Mouse (Mus musculus) B cell, adult 62 days (primary cell): ENCODE measurements around the gene Hunk. TPM values are rescaled to one million over a fixed set of nuclear protein-coding genes. Genes with fewer than 3 reads are reported as not detected.

Experiments
- total RNA-seq: library from RNA; stranded (reverse); gene quantifications from 4 replicates; pipeline ENCODE4 v1.2.4, GENCODE M21; 2023

The Hunk gene
- total RNA-seq: not detected in 4 replicates

DNA sequence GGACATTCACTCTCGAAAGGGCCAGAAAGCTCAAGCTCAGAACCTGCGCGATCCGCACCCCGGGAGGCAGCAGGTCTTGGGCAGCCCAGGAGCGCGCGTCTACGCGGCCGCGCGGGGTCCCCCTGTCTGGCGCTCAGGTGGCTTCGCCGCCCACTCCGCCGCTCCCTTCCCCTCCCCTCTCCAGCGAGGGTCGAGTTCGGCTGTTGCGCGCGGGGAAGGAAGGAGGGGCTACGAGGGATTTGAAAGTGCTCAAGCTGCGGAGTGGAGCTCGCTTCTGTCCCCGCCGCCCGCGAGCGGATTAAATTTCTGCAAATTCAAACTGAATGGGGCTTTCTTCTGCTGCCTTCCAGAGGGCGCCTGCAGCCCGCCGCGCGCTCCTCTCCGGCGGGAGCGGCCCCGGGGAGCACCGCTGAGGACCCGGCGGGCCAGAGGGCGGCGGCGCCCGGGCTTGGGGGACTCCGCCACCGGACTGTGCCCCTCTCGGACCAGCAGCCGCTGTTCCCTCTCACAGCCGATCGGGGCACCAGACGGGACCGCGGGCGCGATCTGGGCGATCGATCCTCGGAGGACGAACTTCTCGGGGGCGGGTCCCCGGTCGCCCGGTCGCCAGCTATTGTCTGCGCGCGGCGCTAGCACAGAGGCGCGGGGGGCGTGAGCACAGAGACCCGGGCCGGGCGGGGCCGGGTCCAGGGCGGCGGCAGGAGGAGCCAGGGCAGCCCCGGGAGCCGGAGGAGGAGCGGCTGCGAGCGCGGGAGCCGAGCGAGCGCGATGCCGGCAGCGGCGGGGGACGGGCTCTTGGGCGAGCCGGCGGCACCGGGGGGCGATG, at the start of gene Hunk:
TSS of gene Hunk (plus strand) at position 326 of the 826 bp plus-strand sequence.

Other genes starting within 250 kb of the Hunk start
- gene Tiam1, start 242.2 kb upstream of the Hunk start, total RNA-seq: 1.2 to 2.3 TPM (median 1.4 TPM) in 4 replicates
- 191 to 205 TPM (median 195 TPM) in 4 replicates for gene Sod1, start 165.3 kb upstream of the Hunk start, total RNA-seq
- gene Scaf4, start 101.5 kb upstream of the Hunk start, total RNA-seq: 136 to 154 TPM (median 141 TPM) in 4 replicates